Mouse (Mus musculus): ENCODE measurements around the gene Cryba4.

Cryba4 gene

DNA sequence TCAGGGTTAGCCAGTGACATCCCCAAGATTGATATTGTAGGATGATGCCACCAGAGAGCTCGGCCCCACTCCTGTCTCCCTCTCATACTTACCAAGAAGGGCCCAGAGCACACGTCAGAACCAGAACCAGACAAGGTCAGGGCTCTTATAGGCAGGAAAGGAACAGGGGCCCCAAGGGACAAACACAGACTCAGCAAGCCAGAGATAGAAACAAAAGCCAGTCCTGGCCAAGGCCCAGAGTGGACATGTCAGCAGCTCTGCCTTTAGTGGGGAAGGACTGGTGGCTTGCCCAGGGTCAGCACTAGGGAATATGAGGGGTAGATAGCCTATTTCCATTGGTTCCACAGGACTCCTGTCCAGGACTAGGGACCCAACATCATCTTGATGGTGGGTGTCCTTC, at the start of gene Cryba4:
Gene Cryba4 (minus strand): TSS at position 119 of the 400 bp plus-strand sequence.
- H3K27me3 ChIP-seq (ENCODE audit: control insufficient read depth, insufficient read depth, low read length, poor library complexity, severe bottlenecking): no peaks in the 10 kb centered on the region
- DNase-seq (ENCODE audit: low read depth, low spot score): no peak
- no peaks in the 10 kb centered on the region for H3K36me3 ChIP-seq (ENCODE audit: control insufficient read depth, insufficient read depth, low read length, poor library complexity, severe bottlenecking)

GRCm38 (mm10) chr5:112301694-112302093, 49.4 kb upstream of the Cryba4 start:
- no peaks in the 10 kb centered on the region for H3K27me3 ChIP-seq (ENCODE audit: control insufficient read depth, insufficient read depth, low read length, poor library complexity, severe bottlenecking)
- H3K36me3 ChIP-seq (ENCODE audit: control insufficient read depth, insufficient read depth, low read length, poor library complexity, severe bottlenecking): no peaks in the 10 kb centered on the region; the same call in 1 of the 2 replicates
- no peak for DNase-seq (ENCODE audit: low read depth, low spot score)

DNA sequence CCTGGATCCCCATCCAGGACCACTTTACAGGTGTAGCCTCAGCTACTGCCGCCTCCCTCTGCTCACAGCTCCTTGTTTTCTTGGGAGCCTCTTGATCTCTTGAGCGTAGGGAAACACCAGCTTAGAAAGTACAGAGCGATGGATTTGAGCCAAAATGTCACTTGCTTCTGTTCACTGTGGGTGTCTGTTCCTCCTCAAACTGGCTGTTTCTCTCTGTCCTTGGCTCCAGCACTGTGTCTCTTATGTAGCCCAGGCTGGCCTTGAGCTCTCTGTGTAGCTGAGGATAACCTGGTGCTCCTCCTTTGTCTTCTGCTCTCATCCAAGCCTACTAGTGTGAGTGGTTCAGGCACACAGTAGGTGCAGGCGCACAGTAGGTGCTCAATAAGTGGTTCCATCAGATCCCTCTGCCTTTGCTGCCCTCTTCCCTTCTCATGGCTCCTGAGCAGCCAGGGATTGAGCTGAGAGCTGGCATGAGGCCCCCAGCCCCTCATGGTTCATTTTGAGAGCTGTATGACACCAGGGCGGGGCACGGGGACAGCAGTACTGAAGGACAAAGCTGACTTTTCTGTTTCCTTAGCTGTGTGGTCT, 48.5 kb upstream of the Cryba4 start:
- no peaks in the 10 kb centered on the region for H3K27me3 ChIP-seq (ENCODE audit: control insufficient read depth, insufficient read depth, low read length, poor library complexity, severe bottlenecking)
- no peak for DNase-seq (ENCODE audit: low read depth, low spot score)
- H3K36me3 ChIP-seq (ENCODE audit: control insufficient read depth, insufficient read depth, low read length, poor library complexity, severe bottlenecking): no peaks in the 10 kb centered on the region

GRCm38 (mm10) chr5:112300112-112300511, 47.8 kb upstream of the Cryba4 start:
- no peak for DNase-seq (ENCODE audit: low read depth, low spot score)
- H3K27me3 ChIP-seq (ENCODE audit: control insufficient read depth, insufficient read depth, low read length, poor library complexity, severe bottlenecking): no peaks in the 10 kb centered on the region
- no peaks in the 10 kb centered on the region for H3K36me3 ChIP-seq (ENCODE audit: control insufficient read depth, insufficient read depth, low read length, poor library complexity, severe bottlenecking)

- no peaks in the 10 kb centered on the region for H3K27me3 ChIP-seq (ENCODE audit: control insufficient read depth, insufficient read depth, low read length, poor library complexity, severe bottlenecking)
- H3K36me3 ChIP-seq (ENCODE audit: control insufficient read depth, insufficient read depth, low read length, poor library complexity, severe bottlenecking): no peaks in the 10 kb centered on the region
- DNase-seq (ENCODE audit: low read depth, low spot score): no peak
Measured at GRCm38 (mm10) chr5:112299399-112299798, 47.1 kb upstream of the Cryba4 start.

GRCm38 (mm10) chr5:112298226-112298988, 46.1 kb upstream of the Cryba4 start:
- no peaks in the 10 kb centered on the region for H3K27me3 ChIP-seq (ENCODE audit: control insufficient read depth, insufficient read depth, low read length, poor library complexity, severe bottlenecking)
- no peaks in the 10 kb centered on the region for H3K36me3 ChIP-seq (ENCODE audit: control insufficient read depth, insufficient read depth, low read length, poor library complexity, severe bottlenecking)
- DNase-seq (ENCODE audit: low read depth, low spot score): peak; percentile 47

DNA sequence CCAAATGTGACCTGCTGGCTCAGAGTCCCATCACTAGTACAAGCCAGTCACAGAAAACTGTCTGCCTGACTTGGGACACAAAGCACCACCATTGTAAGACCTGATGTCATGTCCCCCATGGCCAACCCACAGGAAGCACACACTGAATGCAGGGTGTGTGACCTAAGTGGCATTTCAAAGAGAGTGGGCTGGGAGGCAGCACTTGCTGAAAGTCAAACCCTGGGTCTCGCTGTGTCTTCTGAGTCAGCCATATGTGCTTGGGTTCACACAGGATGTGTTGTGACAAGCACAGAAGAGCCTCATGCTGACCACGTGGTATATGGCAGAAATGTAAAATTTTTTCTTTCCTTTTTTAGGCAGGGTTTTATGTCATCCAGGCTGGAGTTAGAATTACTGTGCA, 44.9 kb upstream of the Cryba4 start:
- peak; percentile 64 for DNase-seq (ENCODE audit: low read depth, low spot score)
- H3K27me3 ChIP-seq (ENCODE audit: control insufficient read depth, insufficient read depth, low read length, poor library complexity, severe bottlenecking): no peaks in the 10 kb centered on the region
- no peaks in the 10 kb centered on the region for H3K36me3 ChIP-seq (ENCODE audit: control insufficient read depth, insufficient read depth, low read length, poor library complexity, severe bottlenecking)

DNA sequence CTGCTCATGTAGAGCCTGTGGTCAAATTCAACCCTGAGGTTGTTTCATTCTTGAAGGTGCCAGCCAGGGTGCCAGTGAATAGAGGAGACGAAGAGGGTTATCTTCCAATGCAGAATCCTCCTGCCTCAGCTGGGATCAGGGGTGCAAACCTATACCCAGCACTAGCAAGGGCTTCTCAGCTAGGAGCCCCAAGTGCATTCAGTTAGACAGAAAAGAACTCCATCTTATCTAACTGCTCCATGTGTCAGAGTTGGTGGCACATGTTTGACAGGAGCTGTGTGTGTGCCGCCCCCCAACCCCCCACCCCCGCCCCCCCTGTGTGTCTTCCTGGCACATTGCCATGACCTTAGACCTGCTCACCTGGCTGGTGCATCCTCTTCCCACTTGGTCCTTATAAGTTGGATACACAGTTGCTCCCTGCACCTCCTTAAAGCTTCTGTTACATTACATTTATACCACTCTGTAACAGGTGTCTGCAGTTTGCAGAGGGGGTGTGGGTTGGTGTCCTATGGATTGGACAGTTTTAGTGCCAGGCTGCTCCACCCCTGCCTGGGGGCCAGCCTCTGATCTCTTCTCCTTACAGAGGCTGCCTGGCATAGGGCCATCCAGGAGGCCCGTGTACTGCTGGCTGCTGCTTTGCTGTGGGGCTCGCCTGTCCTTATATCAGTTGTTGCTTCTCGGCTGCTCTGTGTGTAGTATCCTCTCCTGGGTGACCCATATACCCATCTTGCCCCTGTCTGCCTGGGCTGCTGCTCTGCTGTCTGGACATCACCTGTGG, 44.3 kb upstream of the Cryba4 start:
- no peak for DNase-seq (ENCODE audit: low read depth, low spot score)
- Histone ChIP-seq H3K27me3 (ENCODE audit: control insufficient read depth, insufficient read depth, low read length, poor library complexity, severe bottlenecking) (no peaks in the 10 kb centered on the region), H3K36me3 (ENCODE audit: control insufficient read depth, insufficient read depth, low read length, poor library complexity, severe bottlenecking) (no peaks in the 10 kb centered on the region)

DNA sequence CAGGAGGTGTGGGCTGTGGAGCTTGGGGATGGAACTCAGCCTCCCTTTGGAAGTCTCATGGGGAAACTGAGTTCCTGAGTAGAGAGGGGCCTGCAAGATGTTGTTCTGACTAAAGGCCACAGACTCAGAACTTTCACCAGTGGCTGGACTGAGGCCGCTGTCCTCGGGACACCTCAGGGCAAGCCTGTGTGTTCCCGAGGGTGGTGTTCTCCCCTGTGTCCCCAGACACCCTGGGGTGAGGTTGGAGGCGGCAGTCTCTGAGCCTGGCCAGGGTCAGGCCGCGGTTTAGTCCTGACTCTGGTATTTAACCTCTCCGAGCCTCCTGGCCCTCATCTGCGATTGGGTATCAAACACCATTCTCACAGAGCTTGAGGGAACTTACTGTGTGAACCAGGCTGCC, 43.2 kb upstream of the Cryba4 start:
- no peak for DNase-seq (ENCODE audit: low read depth, low spot score)
- no peaks in the 10 kb centered on the region for H3K36me3 ChIP-seq (ENCODE audit: control insufficient read depth, insufficient read depth, low read length, poor library complexity, severe bottlenecking)
- no peaks in the 10 kb centered on the region for H3K27me3 ChIP-seq (ENCODE audit: control insufficient read depth, insufficient read depth, low read length, poor library complexity, severe bottlenecking)

- Histone ChIP-seq H3K36me3 (ENCODE audit: control insufficient read depth, insufficient read depth, low read length, poor library complexity, severe bottlenecking) (no peaks in the 10 kb centered on the region), H3K27me3 (ENCODE audit: control insufficient read depth, insufficient read depth, low read length, poor library complexity, severe bottlenecking) (no peaks in the 10 kb centered on the region)
- no peak for DNase-seq (ENCODE audit: low read depth, low spot score)
Measured at GRCm38 (mm10) chr5:112295162-112295561, 42.8 kb upstream of the Cryba4 start.

- no peak for DNase-seq (ENCODE audit: low read depth, low spot score)
- no peaks in the 10 kb centered on the region for H3K27me3 ChIP-seq (ENCODE audit: control insufficient read depth, insufficient read depth, low read length, poor library complexity, severe bottlenecking)
- H3K36me3 ChIP-seq (ENCODE audit: control insufficient read depth, insufficient read depth, low read length, poor library complexity, severe bottlenecking): no peaks in the 10 kb centered on the region
Measured at GRCm38 (mm10) chr5:112294696-112295095, 42.4 kb upstream of the Cryba4 start.

DNA sequence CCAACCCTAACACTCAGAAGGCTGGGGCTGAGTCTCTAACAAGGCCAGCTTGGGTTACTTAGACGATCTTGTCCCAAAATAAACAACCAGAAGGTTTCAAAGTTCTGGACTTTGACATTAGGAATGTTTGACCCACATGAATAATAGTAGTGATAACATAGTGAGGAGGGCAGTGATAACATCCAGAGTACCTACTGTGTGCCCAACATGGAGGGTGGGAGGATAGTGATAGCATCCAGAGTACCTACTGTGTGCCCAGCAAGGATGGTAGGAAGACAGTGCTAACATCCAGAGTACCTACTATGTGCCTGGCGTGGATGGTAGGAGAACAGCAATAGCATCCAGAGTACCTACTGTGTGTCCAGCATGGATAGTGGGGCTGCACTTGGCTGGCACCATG, 41.5 kb upstream of the Cryba4 start:
- H3K27me3 ChIP-seq (ENCODE audit: control insufficient read depth, insufficient read depth, low read length, poor library complexity, severe bottlenecking): no peaks in the 10 kb centered on the region
- DNase-seq (ENCODE audit: low read depth, low spot score): no peak
- no peaks in the 10 kb centered on the region for H3K36me3 ChIP-seq (ENCODE audit: control insufficient read depth, insufficient read depth, low read length, poor library complexity, severe bottlenecking)

DNA sequence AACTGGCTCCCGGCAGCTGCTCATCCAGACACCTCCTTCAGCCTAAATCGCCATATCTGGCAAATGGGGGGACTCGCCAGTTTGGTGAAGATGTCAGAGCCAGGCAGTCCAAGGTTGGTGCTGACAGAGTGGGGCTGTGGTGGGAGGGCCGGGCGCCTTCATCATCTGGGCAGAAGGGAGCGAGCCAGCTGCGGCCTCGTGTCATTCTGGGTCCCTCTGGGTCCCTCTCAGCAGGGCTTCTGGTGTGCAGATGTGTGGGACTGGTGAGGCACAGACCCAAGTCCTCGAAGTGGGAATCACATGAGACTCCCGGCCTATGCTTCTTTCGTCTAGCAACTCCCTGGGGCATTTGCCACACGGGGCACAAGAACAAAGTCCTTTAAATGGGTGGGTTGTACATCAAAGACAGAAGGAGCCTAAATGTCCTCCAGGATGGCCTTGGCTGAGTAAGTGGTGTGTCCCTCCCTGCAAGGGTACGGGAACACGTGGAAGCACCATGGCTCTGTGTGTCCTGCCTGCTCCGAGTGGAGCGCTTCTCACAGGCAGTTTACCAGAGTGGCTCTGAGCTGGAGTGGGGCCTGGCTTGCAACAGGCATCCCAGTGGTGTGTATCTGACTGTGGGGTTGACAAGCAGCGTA, 40.1 kb upstream of the Cryba4 start:
- peak; percentile 24 for DNase-seq (ENCODE audit: low read depth, low spot score)
- H3K36me3 ChIP-seq (ENCODE audit: control insufficient read depth, insufficient read depth, low read length, poor library complexity, severe bottlenecking): no peaks in the 10 kb centered on the region
- no peaks in the 10 kb centered on the region for H3K27me3 ChIP-seq (ENCODE audit: control insufficient read depth, insufficient read depth, low read length, poor library complexity, severe bottlenecking)

- Histone ChIP-seq H3K36me3 (ENCODE audit: control insufficient read depth, insufficient read depth, low read length, poor library complexity, severe bottlenecking) (no peaks in the 10 kb centered on the region), H3K27me3 (ENCODE audit: control insufficient read depth, insufficient read depth, low read length, poor library complexity, severe bottlenecking) (no peaks in the 10 kb centered on the region)
- DNase-seq (ENCODE audit: low read depth, low spot score): peak; percentile 78
Measured at GRCm38 (mm10) chr5:112291866-112292265, 39.5 kb upstream of the Cryba4 start.

DNA sequence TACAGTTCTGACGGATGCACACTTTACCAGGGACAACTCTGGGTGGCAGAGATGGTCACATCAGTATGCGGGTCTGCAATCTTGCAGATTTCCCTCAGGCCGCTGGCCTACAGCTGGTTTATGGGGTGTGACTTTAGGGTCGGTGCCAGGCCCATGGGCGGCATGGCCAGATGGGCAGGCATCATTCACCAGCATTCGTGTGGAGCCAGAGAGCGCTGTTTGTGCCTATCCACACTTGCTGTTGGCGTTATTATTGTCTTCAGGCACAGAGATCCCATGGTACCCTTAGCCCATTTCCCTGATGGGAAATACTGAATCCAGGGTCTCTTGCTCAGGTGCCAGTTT, 38.2 kb upstream of the Cryba4 start:
- no peaks in the 10 kb centered on the region for H3K36me3 ChIP-seq (ENCODE audit: control insufficient read depth, insufficient read depth, low read length, poor library complexity, severe bottlenecking)
- H3K27me3 ChIP-seq (ENCODE audit: control insufficient read depth, insufficient read depth, low read length, poor library complexity, severe bottlenecking): no peaks in the 10 kb centered on the region
- DNase-seq (ENCODE audit: low read depth, low spot score): no peak
